Mouse (Mus musculus) kidney, postnatal 25 days (tissue): Measurements from ENCODE around the gene Fbh1.

Experiments used
- DNase-seq, 2 experiments: peaks; one replicate each; pipeline ENCODE4 v3.0.0; 2021; ENCODE audit warnings: mixed read lengths in 2 of 2

Gene Fbh1

GRCm38 (mm10) chr2:11718573-11718972 lies 58.8 kb downstream of the Fbh1 start:
- no peak for DNase-seq

DNA sequence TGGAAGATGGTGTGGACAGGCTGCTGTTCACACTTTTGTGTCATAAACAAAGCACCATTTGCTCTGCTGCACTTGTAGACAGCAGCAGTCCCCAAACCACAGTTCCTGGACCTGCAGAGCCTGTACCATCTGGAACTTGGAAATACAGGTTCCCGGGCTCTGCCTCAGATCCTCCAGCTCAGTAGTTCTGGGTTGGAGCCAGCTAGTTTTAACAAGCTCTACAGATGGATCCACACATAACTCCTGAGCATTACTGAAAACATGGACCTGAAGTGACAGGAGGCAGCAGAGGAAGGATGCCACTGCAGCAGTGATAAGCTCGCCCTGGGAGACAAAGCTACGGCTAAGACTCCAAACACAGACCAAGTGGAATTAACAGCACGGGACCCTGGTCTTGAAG lies 62.8 kb downstream of the Fbh1 start:
- DNase-seq, result no peak

DNA sequence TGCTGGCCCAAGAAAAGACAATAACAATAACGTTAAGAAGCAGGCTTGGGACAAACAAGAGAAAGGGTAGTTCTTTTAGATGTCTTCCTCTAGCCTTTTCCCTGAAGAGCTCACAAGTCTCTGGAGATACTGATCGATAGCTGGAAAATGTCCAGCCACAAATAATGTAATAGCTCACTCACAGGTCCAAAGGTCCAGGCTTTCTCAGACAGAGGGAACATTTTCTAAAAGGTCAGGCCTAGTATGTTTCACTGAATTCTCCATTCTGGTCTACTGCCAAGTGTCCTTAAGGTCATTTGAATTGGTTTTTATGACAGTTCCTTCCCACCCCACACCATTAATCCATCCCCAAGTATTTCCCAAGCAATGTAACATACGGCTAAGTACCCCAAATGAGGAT lies 64.4 kb downstream of the Fbh1 start:
- DNase-seq, result no peak

DNA sequence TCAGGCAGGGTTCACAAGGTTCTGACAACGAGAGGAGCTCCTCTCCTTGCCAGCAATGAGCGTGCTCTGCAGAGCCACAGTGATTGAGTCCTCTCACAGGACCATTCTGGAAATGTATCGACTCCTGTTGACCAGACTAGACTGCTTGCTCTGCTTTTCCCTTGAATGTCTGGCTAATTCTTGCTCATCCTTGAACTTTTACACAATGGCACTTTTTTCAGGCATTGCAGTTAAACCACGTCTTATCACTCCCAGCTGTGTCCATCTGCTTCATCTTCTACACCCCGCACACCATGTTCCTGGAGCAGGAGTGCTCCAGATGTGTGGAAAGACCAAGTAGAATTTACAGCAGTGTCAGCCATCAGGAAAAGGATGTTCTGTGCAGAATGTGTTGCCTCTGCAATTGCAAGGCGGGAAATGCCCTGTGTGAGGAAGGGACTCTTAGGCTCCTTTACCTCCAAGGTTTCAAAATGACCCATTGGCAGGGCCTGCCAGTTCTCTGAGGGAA lies 64.8 kb downstream of the Fbh1 start:
- DNase-seq, result no peak

DNA sequence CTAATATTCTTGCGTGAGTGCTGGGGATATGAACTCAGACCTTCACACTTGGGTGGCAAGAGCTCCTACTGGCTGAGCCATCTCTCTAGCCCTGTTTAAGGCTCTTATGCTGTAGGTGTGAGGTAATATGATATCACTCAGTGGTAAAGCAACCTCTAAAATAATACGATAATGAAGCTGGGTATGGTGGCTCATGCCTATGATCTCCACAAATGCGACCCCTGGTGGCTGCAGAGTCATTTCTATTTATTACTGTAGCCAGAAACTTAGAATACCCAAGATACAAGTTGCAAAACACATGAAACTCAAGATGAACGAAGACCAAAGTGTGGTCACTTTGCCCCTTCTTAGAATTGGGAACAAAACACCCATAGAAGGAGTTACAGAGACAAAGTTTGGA lies 67.3 kb downstream of the Fbh1 start:
- peak; percentile 47 to 78 for DNase-seq

- DNase-seq, result no peak
Observed at GRCm38 (mm10) chr2:11708538-11708937, 68.8 kb downstream of the Fbh1 start.

- DNase-seq, result no peak
Observed at GRCm38 (mm10) chr2:11706746-11707065, 70.7 kb downstream of the Fbh1 start.

DNA sequence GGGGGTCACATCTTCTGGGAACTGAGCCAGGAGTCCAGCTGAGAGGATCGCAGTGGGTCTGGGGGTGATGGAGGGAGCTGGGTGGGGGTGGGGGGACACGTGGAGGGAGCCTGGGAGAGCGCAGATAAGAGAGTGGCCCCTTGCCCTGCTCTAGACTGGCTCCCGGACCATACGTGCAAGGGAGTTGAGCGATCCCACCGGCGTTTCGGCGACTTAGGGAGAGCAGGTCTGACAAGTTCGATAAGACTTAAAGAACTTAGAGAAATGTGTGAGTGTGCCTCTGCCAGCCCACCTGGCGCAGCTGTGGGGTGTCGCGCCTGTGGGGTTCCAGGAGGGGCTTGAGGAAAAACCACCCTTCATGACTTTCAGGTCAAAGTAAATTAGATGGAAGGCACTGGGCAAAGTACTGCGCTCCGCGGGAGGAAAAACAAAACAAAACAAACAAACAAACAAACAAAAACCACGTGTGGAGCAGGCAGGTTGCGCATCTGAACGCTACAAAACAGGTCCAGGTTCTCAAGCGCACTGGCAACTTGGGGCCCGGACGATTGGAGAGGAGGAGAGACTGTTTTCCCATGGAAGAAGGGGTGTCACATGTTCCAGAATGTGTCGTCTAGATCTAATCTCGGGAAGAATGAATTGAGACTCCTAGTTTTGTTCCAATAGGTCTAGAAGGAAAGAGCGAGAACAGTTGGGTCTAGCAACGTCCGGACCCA lies 71.2 kb downstream of the Fbh1 start:
- DNase-seq, result no peak

GRCm38 (mm10) chr2:11705201-11706025 lies 72.0 kb downstream of the Fbh1 start, which contains the start of gene Il15ra:
Il15ra (plus strand) TSS chr2:11705290.
- DNase-seq, result peak; percentile 94 to 97

- DNase-seq, result no peak
Observed at GRCm38 (mm10) chr2:11699905-11700304, 77.5 kb downstream of the Fbh1 start.

- peak; percentile 75 to 85 for DNase-seq
Observed at GRCm38 (mm10) chr2:11698994-11699393, 78.4 kb downstream of the Fbh1 start.

DNA sequence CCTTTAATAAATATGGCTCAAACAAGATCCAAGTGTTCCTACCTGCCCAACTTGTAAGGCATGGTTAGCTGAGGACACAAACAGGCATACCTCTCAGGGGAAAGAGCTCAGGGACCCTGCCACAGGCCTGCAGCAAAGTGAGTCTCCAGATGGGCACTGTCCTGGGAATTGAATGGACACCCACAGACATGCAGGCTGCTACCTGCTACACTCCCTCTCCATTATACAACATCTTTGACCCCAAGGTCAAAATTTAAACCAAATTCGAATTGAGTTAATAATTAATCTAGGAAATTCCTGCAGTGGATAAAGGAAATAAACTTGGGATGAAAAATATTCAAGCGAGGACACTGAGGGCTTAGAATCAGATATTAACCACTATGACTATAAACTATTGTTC lies 81.5 kb downstream of the Fbh1 start:
- DNase-seq, result peak in 1 of 2 experiments; percentile 59

DNA sequence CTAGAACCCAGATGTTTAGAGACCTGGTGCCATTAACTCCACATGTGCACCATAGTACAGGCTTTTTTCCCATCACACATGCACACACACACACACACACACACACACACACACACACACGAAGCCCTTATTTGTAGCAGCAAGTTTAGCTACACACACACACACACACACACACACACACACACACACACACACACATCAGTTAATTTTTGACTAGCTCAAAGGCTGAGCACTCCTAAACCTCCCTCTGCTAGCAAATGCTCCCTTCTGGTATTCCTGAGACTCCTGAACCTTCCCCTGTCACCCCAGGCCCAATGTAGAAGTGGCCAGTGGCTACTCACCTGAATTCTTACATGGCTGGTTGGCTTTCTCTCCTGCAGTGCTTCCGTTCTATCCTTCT lies 83.3 kb downstream of the Fbh1 start:
- peak; percentile 72 to 82 for DNase-seq

DNA sequence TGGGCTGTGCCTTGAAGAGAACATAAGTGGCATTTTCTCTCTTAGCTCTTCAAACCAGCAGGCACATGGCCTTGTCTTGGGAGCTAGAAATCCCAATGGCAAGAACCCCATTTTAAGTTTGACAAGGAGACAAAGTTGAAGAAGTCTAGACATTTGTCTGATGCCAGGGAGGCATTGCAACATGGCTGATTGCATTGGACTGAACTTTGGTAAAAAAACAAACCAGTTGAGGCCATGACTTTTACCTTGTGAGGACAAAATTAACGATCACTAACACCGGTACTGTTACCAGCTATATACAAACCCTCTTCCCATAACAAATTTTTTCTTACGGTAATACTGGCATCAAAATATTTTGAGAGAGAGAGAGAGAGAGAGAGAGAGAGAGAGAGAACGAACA lies 84.0 kb downstream of the Fbh1 start:
- DNase-seq, result no peak
